Mouse (Mus musculus): Measurements from ENCODE around the gene Slc8a3. TPM values are rescaled to one million over a fixed set of nuclear protein-coding genes. Genes with fewer than 3 reads are reported as not detected.

Slc8a3 gene
- polyA plus RNA-seq, 1 experiment from 2014 or later: 0.05 TPM

GRCm38 (mm10) chr12:81278031-81278430 lies 54.9 kb downstream of the Slc8a3 start:
- no peaks in the 10 kb centered on the region for H3K4me1 ChIP-seq
- 56% methylated on average over 2 of the region's 2 CpGs for WGBS (ENCODE audit: insufficient replicate concordance)
- ATAC-seq: no peak
- H3K4me2 ChIP-seq: no peak overlapping the region
- no peak overlapping the region for H3K4me3 ChIP-seq
- no peaks in the 10 kb centered on the region for H3K36me3 ChIP-seq
- no peaks in the 10 kb centered on the region for H3K27me3 ChIP-seq (replicated peaks)
- no peak overlapping the region for H3K9ac ChIP-seq
- H3K9me3 ChIP-seq (replicated peaks): no peaks in the 10 kb centered on the region
- no peak overlapping the region for H3K27ac ChIP-seq

GRCm38 (mm10) chr12:81274616-81275015 lies 58.4 kb downstream of the Slc8a3 start:
- no peak for ATAC-seq
- H3K4me1 ChIP-seq: no peaks in the 10 kb centered on the region
- no peaks in the 10 kb centered on the region for H3K9me3 ChIP-seq (replicated peaks)
- H3K4me2 ChIP-seq: no peak overlapping the region
- no peaks in the 10 kb centered on the region for H3K27me3 ChIP-seq (replicated peaks)
- no peak overlapping the region for H3K9ac ChIP-seq
- H3K4me3 ChIP-seq: no peak overlapping the region
- no peak overlapping the region for H3K27ac ChIP-seq
- 53% methylated on average over 4 of the region's 4 CpGs for whole genome bisulfite sequencing (ENCODE audit: insufficient replicate concordance)
- no peaks in the 10 kb centered on the region for H3K36me3 ChIP-seq

GRCm38 (mm10) chr12:81273333-81273732 lies 59.6 kb downstream of the Slc8a3 start:
- Histone ChIP-seq H3K27ac (no peak overlapping the region), H3K4me1 (no peaks in the 10 kb centered on the region), H3K9me3 (replicated peaks) (no peaks in the 10 kb centered on the region), H3K36me3 (no peaks in the 10 kb centered on the region), H3K4me3 (no peak overlapping the region), H3K9ac (no peak overlapping the region), H3K4me2 (no peak overlapping the region), H3K27me3 (replicated peaks) (no peaks in the 10 kb centered on the region)
- 44% methylated on average over 3 of the region's 3 CpGs for WGBS (ENCODE audit: insufficient replicate concordance)
- no peak for ATAC-seq

- H3K4me2 ChIP-seq: no peak overlapping the region
- H3K27ac ChIP-seq: no peak overlapping the region
- no peak overlapping the region for H3K9ac ChIP-seq
- H3K9me3 ChIP-seq (replicated peaks): no peaks in the 10 kb centered on the region
- no peaks in the 10 kb centered on the region for H3K36me3 ChIP-seq
- no peak for ATAC-seq
- no peak overlapping the region for H3K4me3 ChIP-seq
- 58% methylated on average over 5 of the region's 5 CpGs for WGBS (ENCODE audit: insufficient replicate concordance)
- no peaks in the 10 kb centered on the region for H3K27me3 ChIP-seq (replicated peaks)
- no peaks in the 10 kb centered on the region for H3K4me1 ChIP-seq
Measured at GRCm38 (mm10) chr12:81269246-81269645, 63.7 kb downstream of the Slc8a3 start.

- no peaks in the 10 kb centered on the region for H3K9me3 ChIP-seq (replicated peaks)
- 71% methylated on average over 6 of the region's 6 CpGs for WGBS (ENCODE audit: insufficient replicate concordance)
- ATAC-seq: no peak
Measured at GRCm38 (mm10) chr12:81262821-81263220, 70.2 kb downstream of the Slc8a3 start.

GRCm38 (mm10) chr12:81258215-81258614 lies 74.8 kb downstream of the Slc8a3 start:
- Histone ChIP-seq H3K4me1 (no peaks in the 10 kb centered on the region), H3K9ac (no peak overlapping the region), H3K36me3 (no peaks in the 10 kb centered on the region), H3K27ac (no peak overlapping the region), H3K4me3 (no peak overlapping the region), H3K27me3 (replicated peaks) (no peaks in the 10 kb centered on the region), H3K4me2 (no peak overlapping the region), H3K9me3 (replicated peaks) (no peaks in the 10 kb centered on the region)
- no peak for ATAC-seq
- WGBS (ENCODE audit: insufficient replicate concordance): 58% methylated on average over 3 of the region's 3 CpGs

More at GRCm38 (mm10) chr12:81262821-81263220, 70.2 kb downstream of the Slc8a3 start:
- Histone ChIP-seq H3K27ac (no peak overlapping the region), H3K4me2 (no peak overlapping the region), H3K9ac (no peak overlapping the region), H3K4me1 (no peaks in the 10 kb centered on the region), H3K36me3 (no peaks in the 10 kb centered on the region), H3K27me3 (replicated peaks) (no peaks in the 10 kb centered on the region), H3K4me3 (no peak overlapping the region)

- H3K4me2 ChIP-seq: no peak overlapping the region
- H3K36me3 ChIP-seq: no peaks in the 10 kb centered on the region
- ATAC-seq: no peak
- H3K27me3 ChIP-seq (replicated peaks): no peaks in the 10 kb centered on the region
- no peaks in the 10 kb centered on the region for H3K4me1 ChIP-seq
- H3K27ac ChIP-seq: no peak overlapping the region
- H3K9ac ChIP-seq: no peak overlapping the region
- WGBS (ENCODE audit: insufficient replicate concordance): 70% methylated on average over 6 of the region's 6 CpGs
- H3K9me3 ChIP-seq (replicated peaks): no peaks in the 10 kb centered on the region
- no peak overlapping the region for H3K4me3 ChIP-seq
Measured at GRCm38 (mm10) chr12:81245411-81245810, 87.6 kb downstream of the Slc8a3 start.

- Histone ChIP-seq H3K4me3 (no peak overlapping the region), H3K4me1 (no peaks in the 10 kb centered on the region), H3K4me2 (no peak overlapping the region), H3K27me3 (replicated peaks) (no peaks in the 10 kb centered on the region), H3K9me3 (replicated peaks) (no peaks in the 10 kb centered on the region), H3K9ac (no peak overlapping the region), H3K27ac (no peak overlapping the region), H3K36me3 (no peaks in the 10 kb centered on the region)
- 68% methylated on average over 7 of the region's 7 CpGs for WGBS (ENCODE audit: insufficient replicate concordance)
- ATAC-seq: no peak
Measured at GRCm38 (mm10) chr12:81244954-81245353, 88.0 kb downstream of the Slc8a3 start.

- Histone ChIP-seq H3K4me1 (no peaks in the 10 kb centered on the region), H3K36me3 (no peaks in the 10 kb centered on the region), H3K27me3 (replicated peaks) (no peaks in the 10 kb centered on the region), H3K4me2 (no peak overlapping the region), H3K9me3 (replicated peaks) (no peaks in the 10 kb centered on the region), H3K4me3 (no peak overlapping the region), H3K27ac (no peak overlapping the region), H3K9ac (no peak overlapping the region)
- no peak for ATAC-seq
- WGBS (ENCODE audit: insufficient replicate concordance): 0% methylated on average over 1 of the region's 1 CpGs
Measured at GRCm38 (mm10) chr12:81244492-81244891, 88.5 kb downstream of the Slc8a3 start.

GRCm38 (mm10) chr12:81241676-81242075 lies 91.3 kb downstream of the Slc8a3 start:
- Histone ChIP-seq H3K4me3 (no peak overlapping the region), H3K27me3 (replicated peaks) (no peaks in the 10 kb centered on the region), H3K27ac (no peak overlapping the region), H3K9me3 (replicated peaks) (no peaks in the 10 kb centered on the region), H3K9ac (no peak overlapping the region), H3K4me1 (no peaks in the 10 kb centered on the region), H3K36me3 (no peaks in the 10 kb centered on the region), H3K4me2 (no peak overlapping the region)
- WGBS (ENCODE audit: insufficient replicate concordance): 65% methylated on average over 2 of the region's 2 CpGs
- ATAC-seq: no peak

GRCm38 (mm10) chr12:81241096-81241495 lies 91.9 kb downstream of the Slc8a3 start:
- Histone ChIP-seq H3K27me3 (replicated peaks) (no peaks in the 10 kb centered on the region), H3K4me2 (no peak overlapping the region), H3K4me1 (no peaks in the 10 kb centered on the region), H3K27ac (no peak overlapping the region), H3K36me3 (no peaks in the 10 kb centered on the region), H3K9me3 (replicated peaks) (no peaks in the 10 kb centered on the region), H3K4me3 (no peak overlapping the region), H3K9ac (no peak overlapping the region)
- WGBS (ENCODE audit: insufficient replicate concordance): 53% methylated on average over 4 of the region's 4 CpGs
- ATAC-seq: no peak

GRCm38 (mm10) chr12:81237158-81237557 lies 95.8 kb downstream of the Slc8a3 start:
- Histone ChIP-seq H3K27me3 (replicated peaks) (no peaks in the 10 kb centered on the region), H3K36me3 (no peaks in the 10 kb centered on the region), H3K27ac (no peak overlapping the region), H3K9me3 (replicated peaks) (no peaks in the 10 kb centered on the region), H3K4me1 (no peaks in the 10 kb centered on the region), H3K4me3 (no peak overlapping the region), H3K4me2 (no peak overlapping the region), H3K9ac (no peak overlapping the region)
- no peak for ATAC-seq
- WGBS (ENCODE audit: insufficient replicate concordance): 72% methylated on average over 1 of the region's 1 CpGs

All from liver, embryonic 12.5 days (tissue).